ENCODE assay signal across 14 mouse cellular contexts in the genomic region with DNA sequence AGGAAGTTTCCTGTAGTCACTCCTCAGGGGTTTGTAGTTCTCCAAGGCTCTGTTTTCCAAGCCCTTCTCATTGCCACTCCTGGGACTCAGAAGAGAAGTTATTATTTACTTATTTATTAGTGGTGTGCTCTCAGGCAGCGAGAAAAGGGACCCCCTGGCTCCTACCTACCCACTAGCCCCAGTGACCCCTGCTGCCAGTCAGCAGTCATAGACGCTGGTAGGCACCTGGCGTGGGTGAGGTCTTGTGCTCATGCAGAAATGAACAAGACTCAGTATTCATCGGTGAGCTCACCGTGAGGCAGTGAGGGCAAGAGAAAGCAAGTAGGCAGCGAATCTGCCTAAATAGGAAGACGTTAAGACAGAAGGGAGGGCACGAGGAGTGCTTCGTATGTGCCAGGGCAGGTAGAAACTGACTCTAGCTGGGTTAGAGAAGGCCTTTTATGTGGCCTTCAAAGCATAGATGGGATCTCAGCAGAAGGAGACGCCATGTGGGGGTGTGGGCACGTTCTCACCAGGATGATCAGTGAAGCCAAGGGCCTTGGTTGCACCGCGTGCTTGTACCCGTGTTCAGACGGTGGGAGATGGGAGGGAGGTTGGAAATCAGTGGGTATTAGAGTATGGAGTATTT. TPM values are rescaled to one million over a fixed set of nuclear protein-coding genes. Genes with fewer than 3 reads are reported as not detected.
A peak's percentile ranks its signal among the peaks of the same experiment; 100 is the strongest.
DNase-seq lines count a peak whose midpoint lies in the region; TF ChIP-seq lines count a peak whose summit lies in the region.
"Had no signal": no experiment of that assay in that cellular context is flagged by ENCODE, and none has a peak within 500 bp of the region (broad histone marks: within the 10 kb centered on the region; RNA-seq: fewer than 3 reads in every experiment).

No protein-coding gene starts in this region.

- peak overlapping the region; percentile 38 for H3ac ChIP-seq in C2C12 (ENCODE audit: control insufficient read depth, insufficient read length, low read depth)

- no peaks in the 10 kb centered on the region for H3K79me2 ChIP-seq in heart, adult 2 months (replicated peaks; ENCODE audit: control insufficient read depth, insufficient read depth, low read length)
- H3K79me2 ChIP-seq in C2C12 (ENCODE audit: control insufficient read depth, insufficient read depth), result no peaks in the 10 kb centered on the region

- H3K36me3 ChIP-seq in heart, adult 2 months (ENCODE audit: control insufficient read depth, insufficient read depth, low read length), result no peaks in the 10 kb centered on the region
- no peaks in the 10 kb centered on the region for H3K36me3 ChIP-seq in C2C12 (ENCODE audit: control insufficient read depth, insufficient read depth)
- H3K36me3 ChIP-seq: forebrain, embryonic 15.5 days; neural tube, embryonic 12.5 days had no signal

- peaks cover 11% of the 10 kb centered on the region for H3K4me1 ChIP-seq in heart, adult 2 months (ENCODE audit: control insufficient read depth, insufficient read depth, low read length)
- peaks cover 3% of the 10 kb centered on the region for H3K4me1 ChIP-seq in cortical plate, adult 2 months (ENCODE audit: control insufficient read depth, insufficient read depth, low read length)
- H3K4me1 ChIP-seq in olfactory bulb, adult 2 months (ENCODE audit: control insufficient read depth, insufficient read depth, low read length), result peaks cover 26% of the 10 kb centered on the region
- H3K4me1 ChIP-seq: forebrain, embryonic 15.5 days; neural tube, embryonic 12.5 days had no signal

- no peak; the same call in 1 of the 2 replicates for TF ChIP-seq CTCF in heart, adult 2 months (IDR thresholded peaks at IDR 0.05)
- TF ChIP-seq CTCF in C2C12 (IDR thresholded peaks at IDR 0.05; ENCODE audit: control insufficient read depth, insufficient read depth, insufficient read length), result no peak
- no peak for TF ChIP-seq CTCF in cortical plate, adult 2 months (IDR thresholded peaks at IDR 0.05; ENCODE audit: extremely low read depth, insufficient read depth, low read length)
- TF ChIP-seq CTCF in olfactory bulb, adult 2 months (IDR thresholded peaks at IDR 0.05; ENCODE audit: insufficient read depth, low read depth, low read length), result no peak

- no peak overlapping the region for H3K4me3 ChIP-seq in heart, adult 2 months
- no peak overlapping the region for H3K4me3 ChIP-seq in C2C12 (ENCODE audit: insufficient read depth, poor library complexity, severe bottlenecking)
- no peak overlapping the region for H3K4me3 ChIP-seq in cortical plate, adult 2 months (ENCODE audit: insufficient read depth, low read length)
- H3K4me3 ChIP-seq in olfactory bulb, adult 2 months (ENCODE audit: insufficient read depth, low read depth, low read length), result no peak overlapping the region
- H3K4me3 ChIP-seq: forebrain, embryonic 15.5 days; neural tube, embryonic 12.5 days had no signal

- H3K27ac ChIP-seq in heart, adult 2 months, result peak overlapping the region; percentile 81
- H3K27ac ChIP-seq in cortical plate, adult 2 months (ENCODE audit: insufficient read depth, low read length), result 0 out of 2 replicates have a peak overlapping the region, but pooled peaks have one; percentile 85
- H3K27ac ChIP-seq in olfactory bulb, adult 2 months (ENCODE audit: insufficient read depth, low read depth, low read length), result peak overlapping the region; percentile 83
- H3K27ac ChIP-seq: forebrain, embryonic 15.5 days; neural tube, embryonic 12.5 days had no signal

- WGBS in heart, adult 2 months, result 84% methylated on average over 15 of the region's 15 CpGs
- 76% methylated on average over 15 of the region's 15 CpGs for WGBS in olfactory bulb, adult 2 months

- H3K79me3 ChIP-seq in C2C12 (ENCODE audit: low read depth), result no peaks in the 10 kb centered on the region

- no peak for TF ChIP-seq EP300 in heart, adult 2 months (IDR thresholded peaks at IDR 0.05; ENCODE audit: insufficient read depth, low read depth, low read length)

- H3K9ac ChIP-seq in heart, adult 2 months (ENCODE audit: low read depth, low read length), result no peak overlapping the region
- H3K9ac ChIP-seq: forebrain, embryonic 15.5 days; lung, embryonic 14.5 days; neural tube, embryonic 12.5 days had no signal

- TF ChIP-seq POLR2A in heart, adult 2 months (IDR thresholded peaks at IDR 0.05; ENCODE audit: insufficient read depth, low read depth, low read length), result no peak
- no peak for TF ChIP-seq POLR2A in cortical plate, adult 2 months (IDR thresholded peaks at IDR 0.05; ENCODE audit: extremely low read depth, insufficient read depth, low read length)
- no peak for TF ChIP-seq POLR2A in olfactory bulb, adult 2 months (IDR thresholded peaks at IDR 0.05; ENCODE audit: insufficient read depth, low read depth, low read length)

- no peak for DNase-seq in heart, adult 2 months
- no peak for DNase-seq in heart, postnatal 36 days
- DNase-seq in cerebellum, postnatal 36 days, result no peak
- DNase-seq in right cerebral cortex, adult 2 months (ENCODE audit: low spot score in 2 of 2), result no peak
- no peak for DNase-seq in embryo, embryonic 10 days (ENCODE audit: low spot score)

- intact Hi-C loops in heart, adult 2 months (cut with DNase I), result loop anchor here (5.0 kb wide), 2 partner anchors 66 to 94 kb away; a partner anchor contains a TSS
- intact Hi-C loops in heart, postnatal 36 days (cut with DNase I), result no loop called here

- H3K27me3 ChIP-seq in heart, adult 2 months (ENCODE audit: control insufficient read depth, insufficient read depth, low read length), result no peaks in the 10 kb centered on the region
- no peaks in the 10 kb centered on the region for H3K27me3 ChIP-seq in C2C12 (ENCODE audit: control insufficient read depth, insufficient read depth, insufficient read length)
- H3K27me3 ChIP-seq: forebrain, embryonic 15.5 days; neural tube, embryonic 12.5 days had no signal

TF ChIP-seq in C2C12, 6 proteins besides CTCF, POLR2A, EP300 and RAD21:
- TF ChIP-seq MAX (IDR thresholded peaks at IDR 0.05), result peak; percentile 65
- TF ChIP-seq MYOG (IDR thresholded peaks at IDR 0.05; ENCODE audit: control insufficient read depth, extremely low read depth, insufficient read length), result no peak
TF ChIP-seq in C2C12: peak in this region for 1.

RNA-seq across cellular contexts. Expression of a gene that starts 3.9 kb away (rescaled TPM):
- not detected for total RNA-seq in heart, adult 2 months (2021)
- not detected in 2 replicates for polyA plus RNA-seq in heart, adult 2 months (2012; rRNA removed)
- total RNA-seq in heart, postnatal 36 days (2021), result not detected
- polyA plus RNA-seq in C2C12 (2012; fragmentation: generic; extraction: Trizol), result not detected
- not detected in 2 replicates for polyA plus RNA-seq in cortical plate, adult 2 months (2012; rRNA removed)
- not detected in 2 replicates for polyA plus RNA-seq in olfactory bulb, adult 2 months (2012; ENCODE audit: insufficient read depth, insufficient read length, low replicate concordance, missing spikeins)
- total RNA-seq: hematopoietic stem cell, adult 5-6 weeks; layer of hippocampus, adult 8-10 months; MEL had no signal
- polyA plus RNA-seq: forebrain, embryonic 15.5 days; lung, embryonic 14.5 days; neural tube, embryonic 12.5 days had no signal

RNA-seq across cellular contexts. Expression of a gene that starts 15.6 kb away (rescaled TPM):
- total RNA-seq in heart, adult 2 months (2021), result not detected
- polyA plus RNA-seq in heart, adult 2 months (2012; rRNA removed), result not detected in 2 replicates
- total RNA-seq in heart, postnatal 36 days (2021), result not detected
- 1.5 TPM for polyA plus RNA-seq in C2C12 (2012; fragmentation: generic; extraction: Trizol)
- not detected in 2 replicates for polyA plus RNA-seq in cortical plate, adult 2 months (2012; rRNA removed)
- not detected in 2 replicates for polyA plus RNA-seq in olfactory bulb, adult 2 months (2012; ENCODE audit: insufficient read depth, insufficient read length, low replicate concordance, missing spikeins)
- total RNA-seq: hematopoietic stem cell, adult 5-6 weeks; layer of hippocampus, adult 8-10 months; MEL had no signal
- polyA plus RNA-seq: forebrain, embryonic 15.5 days; lung, embryonic 14.5 days; neural tube, embryonic 12.5 days had no signal

RNA-seq across cellular contexts. Expression of a gene that starts 17.4 kb away (rescaled TPM):
- total RNA-seq in heart, adult 2 months (2021), result 10 to 100 TPM in 1 of 2 experiments, 1 to 10 TPM in 1; 9.9 to 11.4 TPM
- polyA plus RNA-seq in heart, adult 2 months (2012; rRNA removed), result 20.4 and 26.3 TPM in 2 replicates
- 10 to 100 TPM; 10.1 to 14.2 TPM for total RNA-seq in heart, postnatal 36 days (2021)
- 11,980 TPM for polyA plus RNA-seq in C2C12 (2012; fragmentation: generic; extraction: Trizol)
- 10.9 and 13.4 TPM in 2 replicates for polyA plus RNA-seq in cortical plate, adult 2 months (2012; rRNA removed)
- polyA plus RNA-seq in olfactory bulb, adult 2 months (2012; ENCODE audit: insufficient read depth, insufficient read length, low replicate concordance, missing spikeins), result not detected in 2 replicates

RNA-seq across cellular contexts. Expression of a gene that starts 22.2 kb away (rescaled TPM):
- not detected for total RNA-seq in heart, adult 2 months (2021)
- not detected in 2 replicates for polyA plus RNA-seq in heart, adult 2 months (2012; rRNA removed)
- total RNA-seq in heart, postnatal 36 days (2021), result not detected
- polyA plus RNA-seq in C2C12 (2012; fragmentation: generic; extraction: Trizol), result 0.43 TPM
- not detected in 2 replicates for polyA plus RNA-seq in cortical plate, adult 2 months (2012; rRNA removed)
- not detected in 2 replicates for polyA plus RNA-seq in olfactory bulb, adult 2 months (2012; ENCODE audit: insufficient read depth, insufficient read length, low replicate concordance, missing spikeins)
- total RNA-seq: hematopoietic stem cell, adult 5-6 weeks; layer of hippocampus, adult 8-10 months; MEL had no signal
- polyA plus RNA-seq: forebrain, embryonic 15.5 days; lung, embryonic 14.5 days; neural tube, embryonic 12.5 days had no signal

RNA-seq across cellular contexts. Expression of a gene that starts 25.8 kb away (rescaled TPM):
- total RNA-seq in heart, adult 2 months (2021), result not detected
- polyA plus RNA-seq in heart, adult 2 months (2012; rRNA removed), result 0.32 and 0.37 TPM in 2 replicates
- not detected for total RNA-seq in heart, postnatal 36 days (2021)
- polyA plus RNA-seq in C2C12 (2012; fragmentation: generic; extraction: Trizol), result 22.0 TPM
- polyA plus RNA-seq in cortical plate, adult 2 months (2012; rRNA removed), result 1.9 and 2.0 TPM in 2 replicates
- not detected in 2 replicates for polyA plus RNA-seq in olfactory bulb, adult 2 months (2012; ENCODE audit: insufficient read depth, insufficient read length, low replicate concordance, missing spikeins)
- total RNA-seq: hematopoietic stem cell, adult 5-6 weeks had no signal
- polyA plus RNA-seq: neural tube, embryonic 12.5 days had no signal

Comparison
In these comparisons a context has a peak if more than half of its experiments do, and no peak if none do; other contexts are left out.
1. RNA of a gene that starts 17.4 kb away (polyA plus RNA-seq): 11,980 TPM in C2C12 (single experiment); 20.4 to 26.3 TPM in heart, adult 2 months, 10.9 to 13.4 TPM in cortical plate, adult 2 months and not detected in olfactory bulb, adult 2 months; every median in the first group is over 100 times any median in the second.
2. Peak in every context shown above with its lines, with median percentiles within 50 percentile points of each other: H3K27ac ChIP-seq.